Mouse (Mus musculus) liver, adult 2 months (tissue): ENCODE data around the gene Men1. TPM values are rescaled to one million over a fixed set of nuclear protein-coding genes. Genes with fewer than 3 reads are reported as not detected.
"Not testable (repeated sequence)": the region's sequence is repeated elsewhere in the genome, so short reads cannot be mapped to it uniquely, and the experiment has no call there.

Experiments used
- DNase-seq: peaks from one replicate; pipeline ENCODE4 v3.0.0-alpha.2; 2011; ENCODE audit warnings: low read depth, low spot score; ENCODE audit errors: extremely low read depth
- H3K27ac ChIP-seq: fragments of 200-500 bp; replicated peaks from 2 replicates; pipeline ENCODE4 v1.5.1; 2012; ENCODE audit warnings: low read depth, mild to moderate bottlenecking, control low read depth, inconsistent platforms, low read length; ENCODE audit not compliant: insufficient read depth
- H3K27me3 ChIP-seq: fragments of 200-500 bp; 2 replicates; pipeline ENCODE4 v1.6.1; 2012; ENCODE audit warnings: mild to moderate bottlenecking, moderate library complexity, low read length, inconsistent platforms; ENCODE audit not compliant: control insufficient read depth, insufficient read depth
- H3K36me3 ChIP-seq: fragments of 200-500 bp; 2 replicates; pipeline ENCODE4 v1.6.1; 2012; ENCODE audit warnings: low read length, inconsistent platforms; ENCODE audit not compliant: control insufficient read depth, insufficient read depth
- H3K4me1 ChIP-seq: fragments of 200-500 bp; 2 replicates; pipeline ENCODE4 v1.6.1; 2011; ENCODE audit warnings: low read length; ENCODE audit not compliant: control insufficient read depth, insufficient read depth
- H3K4me3 ChIP-seq: fragments of 200-500 bp; 2 replicates; pipeline ENCODE4 v1.5.1; 2011; ENCODE audit warnings: low read depth, mild to moderate bottlenecking, control low read depth, low read length, moderate library complexity; ENCODE audit not compliant: insufficient read depth
- H3K79me2 ChIP-seq: fragments of 200-500 bp; 2 replicates; pipeline ENCODE4 v1.6.1; 2012; ENCODE audit warnings: inconsistent platforms, mild to moderate bottlenecking, low read length, moderate library complexity; ENCODE audit not compliant: control insufficient read depth, insufficient read depth
- H3K9ac ChIP-seq: fragments of 200-500 bp; 2 replicates; pipeline ENCODE4 v1.6.1; 2012; ENCODE audit warnings: low read depth, mild to moderate bottlenecking, control low read depth, inconsistent platforms, low read length
- CTCF ChIP-seq: fragments of 200-500 bp; IDR thresholded peaks from 2 replicates; pipeline ENCODE4 v1.5.1; 2011; ENCODE audit warnings: low read depth, low read length, control low read depth
- POLR2A ChIP-seq: fragments of 200-500 bp; IDR thresholded peaks from 2 replicates; pipeline ENCODE4 v1.6.1; 2011; ENCODE audit warnings: low read length, control low read depth; ENCODE audit not compliant: insufficient read depth; ENCODE audit errors: extremely low read depth
- WGBS: fragments of 180-500 bp; shearing (Covaris S2); methylation state at CpG from one replicate; pipeline ENCODE4 v1.1.7; 2018; 5-methylcytosine and 5-hydroxymethylcytosine counted together
- polyA plus RNA-seq: library from polyadenylated mRNA; depleted of rRNA; stranded (reverse); fragments of >200 nt; gene quantifications from 2 replicates; pipeline ENCODE4 v1.2.3, GENCODE M21; 2012
- total RNA-seq: library from RNA; depleted of rRNA; stranded (reverse); fragments of >200 nt; gene quantifications from 2 replicates; pipeline ENCODE4 v1.2.3, GENCODE M21; 2014

The Men1 gene
- total and polyA plus RNA-seq, 2 experiments, result 9.3 to 29.4 TPM

- WGBS, result 55% methylated on average over 8 of the region's 8 CpGs
- H3K79me2 ChIP-seq, result no peaks in the 10 kb centered on the region
- H3K36me3 ChIP-seq, result no peaks in the 10 kb centered on the region
- H3K4me1 ChIP-seq, result peaks cover 13% of the 10 kb centered on the region
- TF ChIP-seq POLR2A (no peak), CTCF (no peak)
- 0 out of 2 replicates have a peak overlapping the region, but pooled peaks have one; percentile 7 for H3K9ac ChIP-seq
- H3K27ac ChIP-seq, result no peak overlapping the region
- H3K4me3 ChIP-seq, result peak overlapping the region; percentile 66; the same call in 1 of the 2 replicates
- no peak for DNase-seq
- H3K27me3 ChIP-seq, result no peaks in the 10 kb centered on the region
Observed at GRCm38 (mm10) chr19:6305517-6306115, 29.2 kb upstream of the Men1 start.

- no peaks in the 10 kb centered on the region for H3K36me3 ChIP-seq
- H3K27ac ChIP-seq, result peak within 1 kb of the TSS; percentile 48
- H3K4me3 ChIP-seq, result peak within 1 kb of the TSS; percentile 66
- no peaks in the 10 kb centered on the region for H3K79me2 ChIP-seq
- WGBS, result 3% methylated on average over 36 of the region's 38 CpGs
- TF ChIP-seq POLR2A, result no peak
- no peak for TF ChIP-seq CTCF
- peak; percentile 61 for DNase-seq
- H3K4me1 ChIP-seq, result peaks cover 13% of the 10 kb centered on the region
- peak within 1 kb of the TSS; percentile 89 for H3K9ac ChIP-seq
- H3K27me3 ChIP-seq, result no peaks in the 10 kb centered on the region
Observed at GRCm38 (mm10) chr19:6306137-6306551, 28.6 kb upstream of the Men1 start, which contains the start of gene Cdc42bpg. TSS of gene Cdc42bpg (plus strand) at chr19:6306456.

- under 1% methylated on average over 33 of the region's 34 CpGs for WGBS
- H3K27me3 ChIP-seq, result no peaks in the 10 kb centered on the region
- peak; percentile 77 for TF ChIP-seq CTCF
- TF ChIP-seq POLR2A, result no peak
- peaks cover 13% of the 10 kb centered on the region for H3K4me1 ChIP-seq
- H3K4me3 ChIP-seq, result peak overlapping the region; percentile 66
- peak; percentile 28 for DNase-seq
- no peaks in the 10 kb centered on the region for H3K79me2 ChIP-seq
- no peaks in the 10 kb centered on the region for H3K36me3 ChIP-seq
- no peak overlapping the region for H3K27ac ChIP-seq
- peak overlapping the region; percentile 89 for H3K9ac ChIP-seq
Observed at GRCm38 (mm10) chr19:6306586-6306985, 28.2 kb upstream of the Men1 start.

GRCm38 (mm10) chr19:6307733-6308531 lies 26.8 kb upstream of the Men1 start:
- Histone ChIP-seq H3K4me1 (peaks cover 13% of the 10 kb centered on the region), H3K27me3 (no peaks in the 10 kb centered on the region), H3K27ac (no peak overlapping the region), H3K4me3 (no peak overlapping the region), H3K79me2 (no peaks in the 10 kb centered on the region), H3K9ac (no peak overlapping the region), H3K36me3 (no peaks in the 10 kb centered on the region)
- no peak for DNase-seq
- no peak for TF ChIP-seq POLR2A
- no peak for TF ChIP-seq CTCF
- WGBS, result 67% methylated on average over 9 of the region's 9 CpGs

- Histone ChIP-seq H3K27ac (no peak overlapping the region), H3K79me2 (no peaks in the 10 kb centered on the region), H3K4me1 (peaks cover 10% of the 10 kb centered on the region), H3K27me3 (no peaks in the 10 kb centered on the region), H3K36me3 (no peaks in the 10 kb centered on the region), H3K9ac (no peak overlapping the region), H3K4me3 (no peak overlapping the region)
- no peak for DNase-seq
- TF ChIP-seq POLR2A (no peak), CTCF (no peak)
- 90% methylated on average over 5 of the region's 5 CpGs for WGBS
Observed at GRCm38 (mm10) chr19:6310181-6310580, 24.6 kb upstream of the Men1 start.

GRCm38 (mm10) chr19:6311783-6312182 lies 23.0 kb upstream of the Men1 start:
- not testable (repeated sequence) for H3K79me2 ChIP-seq, H3K27ac ChIP-seq, H3K36me3 ChIP-seq, DNase-seq, H3K9ac ChIP-seq, H3K4me3 ChIP-seq, H3K27me3 ChIP-seq, H3K4me1 ChIP-seq
- WGBS, result 88% methylated on average over 3 of the region's 3 CpGs
